Mouse (Mus musculus): Measurements from ENCODE around the gene 6030452D12Rik.

Gene 6030452D12Rik

GRCm38 (mm10) chr8:106518763-106519162 lies 18.4 kb downstream of the 6030452D12Rik start:
- no peak for DNase-seq (ENCODE audit: low spot score)

GRCm38 (mm10) chr8:106520578-106520977 lies 20.3 kb downstream of the 6030452D12Rik start:
- DNase-seq (ENCODE audit: low spot score): no peak

- DNase-seq (ENCODE audit: low spot score): no peak
These were observed 21.5 kb downstream of the 6030452D12Rik start for GRCm38 (mm10) chr8:106521845-106522244.

GRCm38 (mm10) chr8:106526725-106527124 lies 26.4 kb downstream of the 6030452D12Rik start:
- no peak for DNase-seq (ENCODE audit: low spot score)

GRCm38 (mm10) chr8:106527241-106528036 lies 27.1 kb downstream of the 6030452D12Rik start:
- DNase-seq (ENCODE audit: low spot score): no peak

- no peak for DNase-seq (ENCODE audit: low spot score)
These were observed 28.4 kb downstream of the 6030452D12Rik start for GRCm38 (mm10) chr8:106528596-106529249.

GRCm38 (mm10) chr8:106529885-106530482 lies 29.7 kb downstream of the 6030452D12Rik start:
- no peak for DNase-seq (ENCODE audit: low spot score)

- DNase-seq (ENCODE audit: low spot score): no peak
These were observed 30.2 kb downstream of the 6030452D12Rik start for GRCm38 (mm10) chr8:106530566-106530965.

GRCm38 (mm10) chr8:106533709-106534108 lies 33.4 kb downstream of the 6030452D12Rik start:
- DNase-seq (ENCODE audit: low spot score): no peak

GRCm38 (mm10) chr8:106534449-106534848 lies 34.1 kb downstream of the 6030452D12Rik start:
- DNase-seq (ENCODE audit: low spot score): no peak

GRCm38 (mm10) chr8:106535448-106535847 lies 35.1 kb downstream of the 6030452D12Rik start:
- no peak for DNase-seq (ENCODE audit: low spot score)

GRCm38 (mm10) chr8:106539193-106539592 lies 38.9 kb downstream of the 6030452D12Rik start:
- DNase-seq (ENCODE audit: low spot score): no peak

- DNase-seq (ENCODE audit: low spot score): no peak
These were observed 40.7 kb downstream of the 6030452D12Rik start for GRCm38 (mm10) chr8:106541002-106541401.

GRCm38 (mm10) chr8:106543043-106543442 lies 42.7 kb downstream of the 6030452D12Rik start:
- no peak for DNase-seq (ENCODE audit: low spot score)

- no peak for DNase-seq (ENCODE audit: low spot score)
These were observed 44.8 kb downstream of the 6030452D12Rik start for GRCm38 (mm10) chr8:106545149-106545548.

- no peak for DNase-seq (ENCODE audit: low spot score)
These were observed 46.4 kb downstream of the 6030452D12Rik start for GRCm38 (mm10) chr8:106546746-106547145.

GRCm38 (mm10) chr8:106548366-106548936 lies 48.1 kb downstream of the 6030452D12Rik start:
- no peak for DNase-seq (ENCODE audit: low spot score)

- DNase-seq (ENCODE audit: low spot score): no peak
These were observed 50.6 kb downstream of the 6030452D12Rik start for GRCm38 (mm10) chr8:106550906-106551305.

GRCm38 (mm10) chr8:106554011-106554410 lies 53.7 kb downstream of the 6030452D12Rik start:
- DNase-seq (ENCODE audit: low spot score): no peak

- no peak for DNase-seq (ENCODE audit: low spot score)
These were observed 55.8 kb downstream of the 6030452D12Rik start for GRCm38 (mm10) chr8:106556068-106556645.
